Mouse (Mus musculus) neural tube, embryonic 11.5 days (tissue): Measurements from ENCODE around the gene Ap1s3. TPM values are rescaled to one million over a fixed set of nuclear protein-coding genes. Genes with fewer than 3 reads are reported as not detected.

Source experiments
- ATAC-seq: fragments of 200-750 bp; cut with Nextera tagmentation; 2 replicates; pipeline ENCODE4 v1.8.0; 2017; ENCODE audit warnings: moderate number of reproducible peaks, mild to moderate bottlenecking, moderate TSS enrichment, moderate library complexity; ENCODE audit not compliant: insufficient read depth, low FRiP score, low TSS enrichment
- DNase-seq: peaks from one replicate; pipeline ENCODE4 v3.0.0-alpha.2; 2015; ENCODE audit warnings: low spot score
- H3K27ac ChIP-seq: fragments of 300-500 bp; sonication (generic); 2 replicates; pipeline ENCODE4 v1.5.1; 2014; ENCODE audit warnings: low read depth, mild to moderate bottlenecking, low read length
- H3K27me3 ChIP-seq: fragments of 300-500 bp; sonication (generic); 2 replicates; pipeline ENCODE4 v1.6.1; 2014; ENCODE audit warnings: mild to moderate bottlenecking, low read length, mixed read lengths; ENCODE audit not compliant: control insufficient read depth, insufficient read depth
- H3K36me3 ChIP-seq: fragments of 300-500 bp; sonication (generic); 2 replicates; pipeline ENCODE4 v1.6.1; 2014; ENCODE audit warnings: mild to moderate bottlenecking, low read length, moderate library complexity, mixed read lengths; ENCODE audit not compliant: control insufficient read depth, insufficient read depth
- H3K4me1 ChIP-seq: fragments of 300-500 bp; sonication (generic); 2 replicates; pipeline ENCODE4 v1.6.1; 2014; ENCODE audit warnings: low read length, mixed read lengths; ENCODE audit not compliant: control insufficient read depth, insufficient read depth
- H3K4me2 ChIP-seq: fragments of 300-500 bp; sonication (generic); 2 replicates; pipeline ENCODE4 v1.6.1; 2014; ENCODE audit warnings: low read depth, mild to moderate bottlenecking, moderate library complexity
- H3K4me3 ChIP-seq: fragments of 300-500 bp; sonication (generic); 2 replicates; pipeline ENCODE4 v1.5.1; 2014; ENCODE audit warnings: low read depth, low read length
- H3K9ac ChIP-seq: fragments of 300-500 bp; sonication (generic); 2 replicates; pipeline ENCODE4 v1.6.1; 2014; ENCODE audit warnings: mild to moderate bottlenecking, low read length
- H3K9me3 ChIP-seq: fragments of 300-500 bp; sonication (generic); 2 replicates; pipeline ENCODE4 v1.6.1; 2016; ENCODE audit warnings: low read length; ENCODE audit not compliant: control insufficient read depth
- WGBS: fragments of 180-500 bp; shearing (Covaris S2); extraction: QIAGEN DNeasy Blood & Tissue Kit; methylation state at CpG from one replicate; pipeline ENCODE4 v1.1.7; 2014; 5-methylcytosine and 5-hydroxymethylcytosine counted together
- polyA plus RNA-seq: library from polyadenylated mRNA; unstranded; fragments of >200 nt; fragmentation: Nextera tagmentation; extraction: Ambion mirVana; gene quantifications from 2 replicates; pipeline ENCODE4 v1.2.1, GENCODE M21; 2014

Gene Ap1s3
- polyA plus RNA-seq, 1 experiment from 2014 or later, result not detected

GRCm38 (mm10) chr1:79654948-79655347 lies 16.8 kb downstream of the Ap1s3 start:
- 91% methylated on average over 2 of the region's 2 CpGs for WGBS
- H3K36me3 ChIP-seq, result no peaks in the 10 kb centered on the region
- no peak overlapping the region for H3K27ac ChIP-seq
- ATAC-seq (no peak), DNase-seq (no peak)
- H3K27me3 ChIP-seq, result no peaks in the 10 kb centered on the region
- no peak overlapping the region for H3K9ac ChIP-seq
- no peaks in the 10 kb centered on the region for H3K9me3 ChIP-seq
- H3K4me3 ChIP-seq, result no peak overlapping the region
- no peak overlapping the region for H3K4me2 ChIP-seq
- H3K4me1 ChIP-seq, result no peaks in the 10 kb centered on the region

- Histone ChIP-seq H3K4me3 (no peak overlapping the region), H3K4me2 (no peak overlapping the region), H3K4me1 (no peaks in the 10 kb centered on the region), H3K27ac (no peak overlapping the region), H3K27me3 (no peaks in the 10 kb centered on the region), H3K36me3 (no peaks in the 10 kb centered on the region), H3K9ac (no peak overlapping the region), H3K9me3 (no peaks in the 10 kb centered on the region)
- no peak for ATAC-seq
- 91% methylated on average over 6 of the region's 6 CpGs for WGBS
- no peak for DNase-seq
These were observed 28.2 kb downstream of the Ap1s3 start for GRCm38 (mm10) chr1:79643411-79644110.

GRCm38 (mm10) chr1:79642680-79643079 lies 29.1 kb downstream of the Ap1s3 start:
- Histone ChIP-seq H3K9me3 (no peaks in the 10 kb centered on the region), H3K4me3 (no peak overlapping the region), H3K4me1 (no peaks in the 10 kb centered on the region), H3K27ac (no peak overlapping the region), H3K9ac (no peak overlapping the region), H3K36me3 (no peaks in the 10 kb centered on the region), H3K27me3 (no peaks in the 10 kb centered on the region), H3K4me2 (no peak overlapping the region)
- 91% methylated on average over 3 of the region's 3 CpGs for WGBS
- no peak for DNase-seq
- no peak for ATAC-seq

- no peaks in the 10 kb centered on the region for H3K27me3 ChIP-seq
- H3K36me3 ChIP-seq, result no peaks in the 10 kb centered on the region
- DNase-seq (no peak), ATAC-seq (no peak)
- H3K4me3 ChIP-seq, result no peak overlapping the region
- H3K9me3 ChIP-seq, result no peaks in the 10 kb centered on the region
- H3K4me2 ChIP-seq, result no peak overlapping the region
- 87% methylated on average over 6 of the region's 6 CpGs for WGBS
- H3K4me1 ChIP-seq, result no peaks in the 10 kb centered on the region
- no peak overlapping the region for H3K9ac ChIP-seq
- H3K27ac ChIP-seq, result no peak overlapping the region
These were observed 30.4 kb downstream of the Ap1s3 start for GRCm38 (mm10) chr1:79641355-79641754.

- no peak overlapping the region for H3K27ac ChIP-seq
- H3K4me3 ChIP-seq, result no peak overlapping the region
- no peaks in the 10 kb centered on the region for H3K27me3 ChIP-seq
- H3K9ac ChIP-seq, result no peak overlapping the region
- no peak overlapping the region for H3K4me2 ChIP-seq
- peak; percentile 74 for DNase-seq
- peak; percentile 78; the same call in 1 of the 2 replicates for ATAC-seq
- 71% methylated on average over 7 of the region's 7 CpGs for WGBS
- H3K4me1 ChIP-seq, result no peaks in the 10 kb centered on the region
- no peaks in the 10 kb centered on the region for H3K9me3 ChIP-seq
- H3K36me3 ChIP-seq, result no peaks in the 10 kb centered on the region
These were observed 31.6 kb downstream of the Ap1s3 start for GRCm38 (mm10) chr1:79640151-79640550.

- no peaks in the 10 kb centered on the region for H3K27me3 ChIP-seq
- H3K9ac ChIP-seq, result no peak overlapping the region
- no peak for DNase-seq
- no peak overlapping the region for H3K4me3 ChIP-seq
- no peaks in the 10 kb centered on the region for H3K36me3 ChIP-seq
- no peak overlapping the region for H3K27ac ChIP-seq
- no peaks in the 10 kb centered on the region for H3K4me1 ChIP-seq
- H3K4me2 ChIP-seq, result no peak overlapping the region
- H3K9me3 ChIP-seq, result no peaks in the 10 kb centered on the region
- 70% methylated on average over 5 of the region's 5 CpGs for WGBS
- ATAC-seq, result no peak
These were observed 32.1 kb downstream of the Ap1s3 start for GRCm38 (mm10) chr1:79639683-79640082.

- ATAC-seq, result no peak
- H3K9ac ChIP-seq, result no peak overlapping the region
- WGBS, result 87% methylated on average over 6 of the region's 6 CpGs
- H3K4me2 ChIP-seq, result no peak overlapping the region
- no peaks in the 10 kb centered on the region for H3K9me3 ChIP-seq
- H3K4me1 ChIP-seq, result no peaks in the 10 kb centered on the region
- DNase-seq, result no peak
- no peak overlapping the region for H3K27ac ChIP-seq
- no peaks in the 10 kb centered on the region for H3K27me3 ChIP-seq
- no peaks in the 10 kb centered on the region for H3K36me3 ChIP-seq
- no peak overlapping the region for H3K4me3 ChIP-seq
These were observed 32.7 kb downstream of the Ap1s3 start for GRCm38 (mm10) chr1:79639107-79639506.

- no peak overlapping the region for H3K4me2 ChIP-seq
- H3K36me3 ChIP-seq, result no peaks in the 10 kb centered on the region
- 94% methylated on average over 2 of the region's 2 CpGs for whole genome bisulfite sequencing
- no peaks in the 10 kb centered on the region for H3K9me3 ChIP-seq
- H3K27ac ChIP-seq, result no peak overlapping the region
- H3K4me1 ChIP-seq, result no peaks in the 10 kb centered on the region
- no peak overlapping the region for H3K4me3 ChIP-seq
- H3K9ac ChIP-seq, result no peak overlapping the region
- DNase-seq (no peak), ATAC-seq (no peak)
- H3K27me3 ChIP-seq, result no peaks in the 10 kb centered on the region
These were observed 34.0 kb downstream of the Ap1s3 start for GRCm38 (mm10) chr1:79637768-79638167.

GRCm38 (mm10) chr1:79631521-79631920 lies 40.3 kb downstream of the Ap1s3 start:
- Histone ChIP-seq H3K4me2 (no peak overlapping the region), H3K9me3 (no peaks in the 10 kb centered on the region), H3K9ac (no peak overlapping the region), H3K4me1 (no peaks in the 10 kb centered on the region), H3K36me3 (no peaks in the 10 kb centered on the region), H3K27ac (no peak overlapping the region), H3K27me3 (no peaks in the 10 kb centered on the region), H3K4me3 (no peak overlapping the region)
- WGBS, result 93% methylated on average over 4 of the region's 4 CpGs
- ATAC-seq, result no peak
- no peak for DNase-seq
